Mouse (Mus musculus) c-Kit-positive CD71-positive TER-119-negative erythroid progenitor cells, embryonic 14.5 days (primary cell): ENCODE results near the gene Dlg2.
"Not testable (repeated sequence)": the region's sequence is repeated elsewhere in the genome, so short reads cannot be mapped to it uniquely, and the experiment has no call there.

ENCODE experiments used
- DNase-seq: peaks from one replicate; pipeline ENCODE4 v3.0.0-alpha.2; 2013; ENCODE audit warnings: low read depth

Gene Dlg2

GRCm38 (mm10) chr7:90843345-90844293, 367.1 kb downstream of the Dlg2 start:
- DNase-seq: no peak

DNA sequence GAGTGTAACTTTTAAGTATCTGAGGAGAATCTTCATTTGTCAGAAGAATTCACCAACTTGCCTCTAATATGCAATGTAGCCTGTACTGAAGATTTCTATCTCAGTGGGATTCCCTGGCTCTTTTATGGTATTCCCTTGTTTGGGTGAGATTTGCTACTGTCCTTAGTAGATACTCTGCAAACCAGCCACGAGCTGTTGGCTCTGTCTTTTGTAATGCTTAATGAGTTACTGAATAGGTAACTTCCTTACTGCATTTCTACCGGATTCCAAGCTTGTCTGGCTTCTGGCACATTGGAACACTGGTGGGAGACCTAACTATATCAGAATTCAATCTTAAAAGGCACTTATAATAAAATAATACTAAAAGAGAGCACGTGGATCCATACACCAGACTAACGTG, 400.3 kb downstream of the Dlg2 start:
- not testable (repeated sequence) for DNase-seq

DNA sequence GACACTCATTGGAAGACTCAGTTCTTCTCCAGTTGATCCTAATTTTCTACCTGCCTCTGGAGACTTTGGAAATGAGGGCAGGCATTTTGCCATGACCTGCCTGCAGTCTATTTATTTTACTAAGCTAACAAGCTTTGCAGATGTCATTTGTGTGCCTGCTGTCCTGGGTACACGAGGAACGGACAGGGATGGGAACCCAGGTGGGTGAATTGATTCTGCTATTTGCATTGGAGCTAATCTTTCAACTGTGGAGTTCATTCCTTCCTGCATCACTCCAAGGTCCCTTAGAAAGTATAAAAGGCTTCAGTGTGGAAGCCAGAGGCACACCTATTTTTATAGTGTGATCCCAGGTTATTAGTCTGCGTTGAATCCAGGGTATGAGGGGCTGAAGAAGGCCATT, 406.3 kb downstream of the Dlg2 start:
- DNase-seq: no peak

- DNase-seq: no peak
These were observed 410.0 kb downstream of the Dlg2 start for GRCm38 (mm10) chr7:90886396-90887006.

DNA sequence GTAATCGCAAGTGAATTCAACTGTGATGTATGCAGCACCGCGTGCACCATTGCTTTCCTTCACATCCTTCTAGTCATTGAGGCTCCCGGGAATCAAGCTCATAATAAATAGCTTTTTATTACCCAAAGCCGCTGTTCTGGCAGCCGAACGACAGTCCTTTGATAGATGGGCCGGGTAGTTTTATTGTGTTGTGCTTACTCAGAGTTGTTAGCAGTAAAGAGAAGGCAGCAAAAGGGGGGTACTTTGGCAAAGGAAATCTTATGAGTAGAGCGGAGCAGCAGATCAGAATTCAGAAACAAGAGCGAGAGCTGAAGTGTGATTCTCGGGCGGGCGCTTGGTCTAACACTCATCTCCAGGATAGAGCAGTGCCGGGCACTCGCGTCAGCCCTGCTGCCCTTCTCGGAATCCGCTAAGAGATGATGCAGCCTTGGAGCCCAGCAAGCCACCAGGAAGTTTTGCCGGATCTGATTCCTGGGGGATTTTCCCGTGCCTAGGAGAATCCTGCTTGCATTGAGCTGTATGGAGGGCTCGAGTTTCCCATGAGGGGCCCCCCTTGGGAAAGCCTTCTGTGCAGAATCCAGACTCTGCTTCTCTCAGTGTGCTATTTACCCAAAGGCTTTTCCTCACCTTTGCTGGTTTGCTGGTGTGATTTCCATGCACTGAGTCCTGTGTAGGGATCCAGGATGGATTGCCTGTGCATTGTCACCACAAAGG, 410.7 kb downstream of the Dlg2 start:
- DNase-seq: no peak

GRCm38 (mm10) chr7:90927441-90927840, 451.0 kb downstream of the Dlg2 start:
- DNase-seq: no peak

GRCm38 (mm10) chr7:90940726-90941125, 464.3 kb downstream of the Dlg2 start:
- no peak for DNase-seq

- no peak for DNase-seq
These were observed 470.6 kb downstream of the Dlg2 start for GRCm38 (mm10) chr7:90947073-90947472.

DNA sequence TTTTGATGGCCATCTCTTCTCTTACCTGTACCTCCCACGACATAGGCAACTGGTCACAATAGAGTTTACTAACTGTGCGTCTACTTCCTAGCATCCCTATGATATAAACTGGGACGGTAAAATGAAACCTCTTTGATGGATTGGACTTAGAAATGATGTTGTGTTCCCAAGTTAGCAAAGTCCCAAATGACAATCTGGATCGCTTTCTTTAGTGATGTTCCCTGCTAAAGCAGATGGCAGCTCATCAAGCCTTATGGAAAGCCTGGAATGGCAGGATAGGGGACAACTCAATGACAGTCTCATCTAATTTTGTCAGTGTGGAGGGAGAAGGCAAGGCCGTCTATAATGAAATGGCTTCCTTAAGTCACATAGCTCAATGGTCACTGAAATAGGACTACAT, 472.7 kb downstream of the Dlg2 start:
- no peak for DNase-seq

- DNase-seq: no peak
These were observed 500.8 kb downstream of the Dlg2 start for GRCm38 (mm10) chr7:90977241-90977640.

- DNase-seq: no peak
These were observed 505.6 kb downstream of the Dlg2 start for GRCm38 (mm10) chr7:90982069-90982468.

DNA sequence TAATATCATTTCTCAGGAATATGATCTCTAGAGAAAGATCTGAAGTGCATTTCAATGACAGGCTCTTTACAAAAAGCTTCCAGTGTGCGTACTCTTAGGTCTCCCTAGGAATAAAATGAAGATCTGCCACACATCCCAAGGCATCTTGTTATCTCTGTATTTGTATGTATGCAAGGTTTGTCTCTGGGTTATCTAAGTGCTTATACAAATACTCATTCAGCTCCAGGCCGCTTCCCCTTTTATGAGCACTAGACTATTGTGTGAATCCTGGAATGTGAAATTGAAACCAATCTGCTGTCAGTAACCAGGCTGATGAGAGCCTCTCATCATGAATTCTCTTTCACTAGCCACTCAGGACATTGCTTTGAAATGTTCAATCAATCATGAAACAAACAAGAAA, 534.2 kb downstream of the Dlg2 start:
- no peak for DNase-seq

DNA sequence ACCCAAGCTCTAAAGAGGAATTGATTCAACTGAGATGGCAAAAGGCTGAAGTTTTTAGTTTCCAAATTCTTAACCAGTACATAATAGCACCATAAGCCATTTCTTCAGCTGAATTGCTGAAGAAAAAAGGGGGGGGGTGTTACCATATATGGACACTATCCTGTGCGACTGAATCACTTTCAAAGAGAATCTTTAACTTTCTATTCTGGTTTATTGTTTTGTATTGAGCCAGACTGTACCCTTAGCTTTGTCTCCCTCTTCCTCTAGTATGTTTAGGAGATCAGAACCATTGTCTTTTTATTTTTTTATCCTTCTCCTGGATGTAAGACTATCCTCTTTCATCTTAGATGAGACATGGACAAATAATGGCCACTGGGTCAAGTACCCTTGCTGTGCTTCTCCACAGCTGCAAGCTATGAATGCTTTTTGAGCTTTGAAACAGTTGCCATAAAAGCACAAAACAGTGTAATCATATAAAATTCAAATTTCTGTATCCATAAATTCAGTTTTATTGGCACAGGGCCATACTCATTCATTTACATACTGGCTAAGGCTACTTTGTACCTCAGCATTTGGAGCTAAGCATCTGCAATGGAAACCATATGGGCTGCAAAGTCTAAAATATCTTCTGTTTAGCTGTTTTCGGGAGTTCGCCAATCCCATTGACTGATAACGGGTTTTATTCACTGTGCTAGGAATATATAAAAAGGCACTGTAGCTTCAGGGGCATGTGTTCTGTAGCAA, 568.7 kb downstream of the Dlg2 start:
- no peak for DNase-seq

GRCm38 (mm10) chr7:91045742-91046098, 569.2 kb downstream of the Dlg2 start:
- DNase-seq: no peak

- no peak for DNase-seq
These were observed 587.0 kb downstream of the Dlg2 start for GRCm38 (mm10) chr7:91063297-91064040.

DNA sequence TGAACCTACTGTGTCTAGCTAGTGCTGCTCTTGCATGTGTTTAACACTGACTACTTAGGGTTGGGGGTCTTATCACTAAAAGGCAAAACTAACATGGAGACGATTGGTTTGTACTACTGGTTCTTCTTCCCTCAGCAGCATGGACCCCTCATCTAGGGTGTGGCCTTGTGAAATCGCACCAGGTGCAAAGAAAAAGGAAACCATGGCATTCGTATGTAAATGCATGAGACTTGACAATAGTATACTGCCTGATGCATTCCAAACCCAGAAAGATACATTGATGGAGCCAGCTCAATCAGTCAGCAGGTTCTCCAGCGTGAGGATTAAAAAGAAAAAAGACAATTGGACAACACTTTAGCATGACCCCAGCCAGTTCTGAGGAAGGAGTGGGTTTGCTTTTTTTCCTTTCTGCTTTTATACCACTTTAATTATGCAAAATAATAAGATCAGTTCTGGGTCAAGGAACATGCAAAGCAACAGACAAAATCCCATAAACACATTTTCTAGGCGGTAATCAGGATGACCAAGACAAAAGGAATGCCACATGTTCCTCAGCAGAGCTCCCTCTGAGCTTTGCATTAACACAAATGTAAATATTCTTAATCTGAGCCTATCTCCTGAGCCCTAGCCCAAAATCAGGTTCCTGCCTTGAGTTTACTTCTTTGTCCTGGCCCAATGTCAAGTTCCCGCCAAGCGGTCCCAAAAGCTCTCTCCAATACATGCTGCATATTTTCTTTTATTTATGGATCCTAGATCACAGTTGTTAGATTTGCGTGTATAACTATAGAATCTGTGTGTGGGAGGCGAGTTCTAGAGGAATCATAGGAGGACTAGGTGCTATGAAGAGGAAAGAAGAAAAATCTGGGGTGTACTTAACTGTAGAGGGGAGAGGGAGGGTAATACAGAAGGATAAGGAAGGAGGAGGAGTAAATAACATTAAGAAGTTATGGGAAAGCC, 595.6 kb downstream of the Dlg2 start:
- DNase-seq: no peak

GRCm38 (mm10) chr7:91086071-91086470, 609.6 kb downstream of the Dlg2 start:
- no peak for DNase-seq

GRCm38 (mm10) chr7:91089211-91089930, 612.9 kb downstream of the Dlg2 start:
- DNase-seq: no peak

DNA sequence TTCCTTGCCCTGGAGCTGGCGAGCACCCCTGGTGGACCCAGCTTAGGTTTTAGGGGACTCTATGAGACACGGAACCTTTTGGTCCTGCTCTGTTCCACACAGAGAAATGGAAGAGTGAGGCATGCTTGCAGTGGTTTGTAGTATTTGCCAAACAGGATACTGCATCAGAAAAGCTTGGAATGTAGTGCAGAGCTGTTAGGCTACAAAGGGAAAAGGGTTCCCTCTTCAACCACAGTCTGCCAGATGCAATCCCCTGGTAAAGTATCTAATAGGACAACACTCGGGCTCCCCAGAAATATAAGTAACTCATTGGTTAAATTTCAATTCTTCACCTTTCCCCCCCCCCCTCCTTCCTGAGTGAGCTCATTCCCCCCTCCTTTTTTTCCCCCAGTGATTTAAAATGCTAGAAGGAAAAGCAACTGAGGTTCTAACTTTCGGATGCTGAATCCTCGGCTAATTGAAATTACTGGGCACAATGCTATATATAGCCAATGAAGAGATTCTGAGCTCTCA, 613.9 kb downstream of the Dlg2 start:
- no peak for DNase-seq
